Mouse (Mus musculus) erythroblast, adult 5-6 weeks (primary cell): ENCODE measurements around the gene Ptx3. TPM values are rescaled to one million over a fixed set of nuclear protein-coding genes. Genes with fewer than 3 reads are reported as not detected.

Experiments used
- total RNA-seq, 2 experiments: library from RNA; stranded (forward) in 1 of 2; stranded (reverse) in 1 of 2; fragments of 150-400 nt in 1 of 2; fragments of 200-764, 138-1000 nt in 1 of 2; gene quantifications; 2 replicates each; pipeline versions ENCODE4 v1.2.3 to v1.2.4; 2015 to 2017; ENCODE audit warnings: low replicate concordance in 2 of 2

The Ptx3 gene
- total RNA-seq, 2 experiments from 2014 or later, result not detected

Other genes with a start within 250 kb of the Ptx3 start
- 0.21 and 0.77 TPM in 2 replicates for gene Veph1, start 76.9 kb downstream of the Ptx3 start, total RNA-seq (2015; ENCODE audit: low replicate concordance)
- not detected in 2 replicates for gene Veph1, start 76.9 kb downstream of the Ptx3 start, total RNA-seq (2017; ENCODE audit: low replicate concordance)